In the genomic region with DNA sequence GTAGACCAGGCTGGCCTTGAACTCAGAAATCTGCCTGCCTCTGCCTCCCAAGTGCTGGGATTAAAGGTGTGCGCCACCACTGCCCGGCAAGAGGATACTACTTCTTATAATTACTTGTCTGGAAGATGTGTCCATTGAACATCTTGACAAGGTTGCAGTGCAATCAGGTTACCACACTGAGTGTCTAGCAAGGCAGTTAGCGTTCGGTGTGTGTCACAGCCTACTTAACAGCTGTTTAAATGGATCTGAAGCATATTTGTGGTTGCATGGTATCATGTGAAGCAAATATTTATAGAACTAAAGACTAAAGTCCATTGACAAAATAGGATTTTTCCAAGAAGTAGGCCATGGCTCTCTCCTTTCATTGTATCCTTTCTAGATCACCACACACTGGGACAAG, we compare ENCODE assay signal across 23 mouse cellular contexts.
DNase-seq lines count a peak whose midpoint lies in the region; ATAC-seq and TF ChIP-seq lines count a peak whose summit lies in the region.
"Had no signal": no experiment of that assay in that cellular context is flagged by ENCODE, and none has a peak within 500 bp of the region (broad histone marks: within the 10 kb centered on the region; RNA-seq: fewer than 3 reads in every experiment).

No protein-coding gene starts in this region.

- ATAC-seq in liver, postnatal 0 days: 0 out of 2 replicates have a peak, but pooled peaks have one; percentile 10
- ATAC-seq in liver, embryonic 11.5 days (replicated peaks; ENCODE audit: low FRiP score): no peak
- ATAC-seq: activated CD4-positive, CD25-positive, alpha-beta regulatory T cell, adult 4 months; CD4-positive, CD25-positive, alpha-beta regulatory T cell, adult 4 months; forebrain, embryonic 13.5 days; forebrain, embryonic 15.5 days; Patski had no signal

- H3K4me2 ChIP-seq in liver, postnatal 0 days (ENCODE audit: low read depth, low read length): no peak overlapping the region
- no peak overlapping the region for H3K4me2 ChIP-seq in liver, embryonic 11.5 days
- H3K4me2 ChIP-seq: embryonic facial prominence, embryonic 12.5 days; forebrain, embryonic 13.5 days; forebrain, embryonic 15.5 days had no signal

- TF ChIP-seq CTCF in liver, postnatal 0 days (IDR thresholded peaks at IDR 0.05; ENCODE audit: low read depth): no peak

- no peaks in the 10 kb centered on the region for H3K27me3 ChIP-seq in liver, postnatal 0 days (ENCODE audit: insufficient read depth, low read length)
- H3K27me3 ChIP-seq in liver, embryonic 11.5 days (replicated peaks; ENCODE audit: control insufficient read depth, insufficient read depth, low read length): no peaks in the 10 kb centered on the region
- H3K27me3 ChIP-seq: CH12.LX; embryonic facial prominence, embryonic 12.5 days; forebrain, embryonic 13.5 days; forebrain, embryonic 15.5 days; Patski had no signal

- no peaks in the 10 kb centered on the region for H3K9me3 ChIP-seq in liver, postnatal 0 days (ENCODE audit: low read length)
- H3K9me3 ChIP-seq in liver, embryonic 11.5 days (ENCODE audit: control insufficient read depth, low read length): no peaks in the 10 kb centered on the region
- H3K9me3 ChIP-seq: embryonic facial prominence, embryonic 10.5 days; embryonic facial prominence, embryonic 12.5 days; forebrain, embryonic 13.5 days; forebrain, embryonic 15.5 days; G1E had no signal

- H3K4me3 ChIP-seq in liver, postnatal 0 days (ENCODE audit: low read depth, low read length): no peak overlapping the region
- H3K4me3 ChIP-seq in liver, embryonic 11.5 days (ENCODE audit: low read depth, low read length): no peak overlapping the region
- H3K4me3 ChIP-seq: embryonic facial prominence, embryonic 10.5 days; embryonic facial prominence, embryonic 12.5 days; forebrain, embryonic 13.5 days; forebrain, embryonic 15.5 days had no signal

- 79% methylated on average over 4 of the region's 4 CpGs for WGBS in liver, postnatal 0 days (ENCODE audit: insufficient replicate concordance)
- 90% methylated on average over 4 of the region's 4 CpGs for WGBS in liver, embryonic 11.5 days

- H3K27ac ChIP-seq in liver, postnatal 0 days (ENCODE audit: low read depth): no peak overlapping the region
- H3K27ac ChIP-seq in liver, embryonic 11.5 days (ENCODE audit: low read depth, low read length): no peak overlapping the region
- H3K27ac ChIP-seq: embryonic facial prominence, embryonic 10.5 days; embryonic facial prominence, embryonic 12.5 days; forebrain, embryonic 13.5 days; forebrain, embryonic 15.5 days had no signal

- peaks cover 5% of the 10 kb centered on the region for H3K4me1 ChIP-seq in liver, postnatal 0 days (ENCODE audit: insufficient read depth)
- H3K4me1 ChIP-seq in liver, embryonic 11.5 days (replicated peaks; ENCODE audit: control insufficient read depth, insufficient read depth, low read length): peaks cover 3% of the 10 kb centered on the region; the same call in 1 of the 2 replicates

- peak; percentile 52 for DNase-seq in heart, adult 11 months
- DNase-seq in heart, postnatal 25 days (ENCODE audit: low spot score): no peak
- DNase-seq in liver, postnatal 0 days: no peak
- no peak for DNase-seq in liver, embryonic 11.5 days (ENCODE audit: low spot score)
- no peak for DNase-seq in spleen, postnatal 10 days (ENCODE audit: low spot score in 2 of 2)
- DNase-seq: adrenal gland, adult 8-10 months; adrenal gland, postnatal 14 days; adrenal gland, postnatal 36 days; B cell, adult 2 months; cerebellum, adult 11-12 months; cerebellum, adult 2 months; cerebellum, adult 9-10 months; cerebellum, postnatal 10 days; cerebellum, postnatal 25 days had no signal

- H3K9ac ChIP-seq in liver, postnatal 0 days (replicated peaks): no peak overlapping the region
- no peak overlapping the region for H3K9ac ChIP-seq in liver, embryonic 11.5 days (ENCODE audit: low read depth, low read length)
- H3K9ac ChIP-seq: embryonic facial prominence, embryonic 12.5 days; forebrain, embryonic 13.5 days; forebrain, embryonic 15.5 days had no signal

- 0 out of 2 replicates have a peak, but pooled peaks cover under 1% of the 10 kb centered on the region for H3K36me3 ChIP-seq in liver, postnatal 0 days (replicated peaks; ENCODE audit: insufficient read depth, low read length)
- no peaks in the 10 kb centered on the region for H3K36me3 ChIP-seq in liver, embryonic 11.5 days (ENCODE audit: control insufficient read depth, insufficient read depth, low read length)
- H3K36me3 ChIP-seq: embryonic facial prominence, embryonic 10.5 days; embryonic facial prominence, embryonic 12.5 days; forebrain, embryonic 15.5 days had no signal

- no peak for TF ChIP-seq EP300 in liver, postnatal 0 days (IDR thresholded peaks at IDR 0.05; ENCODE audit: low read depth)

- intact Hi-C loops in heart, postnatal 25 days (cut with DNase I): no loop called here
